Mouse (Mus musculus): ENCODE measurements around the gene Cdkn2d. TPM values are rescaled to one million over a fixed set of nuclear protein-coding genes. Genes with fewer than 3 reads are reported as not detected.
A peak's percentile ranks its signal among the peaks of the same experiment; 100 is the strongest.

Gene Cdkn2d
- polyA plus RNA-seq, 1 experiment from 2014 or later: 101 TPM

DNA sequence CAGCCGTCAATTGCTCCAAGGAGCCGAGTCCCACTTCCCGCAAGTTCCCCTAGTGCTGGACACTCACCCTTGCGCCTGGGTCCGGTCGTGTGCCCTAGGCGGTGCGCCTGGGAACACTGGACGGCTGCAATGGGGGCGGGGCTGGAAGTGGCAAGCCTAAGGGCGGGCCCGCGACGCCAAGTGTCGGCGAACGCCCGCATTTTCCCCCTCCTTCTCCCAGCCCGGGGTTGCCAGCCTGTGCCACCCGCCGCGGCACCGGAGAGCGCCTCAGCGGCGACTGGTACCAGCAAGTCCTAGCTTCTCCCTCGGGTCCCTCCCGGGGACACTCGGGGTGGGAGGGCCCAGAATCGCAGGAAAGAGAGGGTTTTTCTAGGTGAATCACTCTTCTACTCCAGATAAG is 42.9 kb downstream of the Cdkn2d start, which contains the start of gene S1pr5:
Gene S1pr5 (minus strand): TSS at position 118 of the 400 bp plus-strand sequence.
- no peak within 1 kb of the TSS for H3K27ac ChIP-seq (ENCODE audit: low read depth, low read length)
- DNase-seq (ENCODE audit: low spot score) (no peak), ATAC-seq (no peak)
- no peaks in the 10 kb centered on the region for H3K36me3 ChIP-seq (ENCODE audit: control insufficient read depth, insufficient read depth, low read length)
- H3K27me3 ChIP-seq (replicated peaks; ENCODE audit: control insufficient read depth, insufficient read depth, low read length): peaks cover 66% of the 10 kb centered on the region
- H3K4me2 ChIP-seq (ENCODE audit: low read length): peak within 1 kb of the TSS; percentile 10; the same call in 1 of the 2 replicates
- WGBS: 2% methylated on average over 30 of the region's 30 CpGs
- no peaks in the 10 kb centered on the region for H3K4me1 ChIP-seq (ENCODE audit: control insufficient read depth, insufficient read depth, low read length)
- no peak within 1 kb of the TSS for H3K4me3 ChIP-seq (ENCODE audit: low read depth, low read length)
- H3K9ac ChIP-seq (ENCODE audit: low read length): no peak within 1 kb of the TSS
- no peaks in the 10 kb centered on the region for H3K9me3 ChIP-seq (replicated peaks; ENCODE audit: control insufficient read depth, low read length)

DNA sequence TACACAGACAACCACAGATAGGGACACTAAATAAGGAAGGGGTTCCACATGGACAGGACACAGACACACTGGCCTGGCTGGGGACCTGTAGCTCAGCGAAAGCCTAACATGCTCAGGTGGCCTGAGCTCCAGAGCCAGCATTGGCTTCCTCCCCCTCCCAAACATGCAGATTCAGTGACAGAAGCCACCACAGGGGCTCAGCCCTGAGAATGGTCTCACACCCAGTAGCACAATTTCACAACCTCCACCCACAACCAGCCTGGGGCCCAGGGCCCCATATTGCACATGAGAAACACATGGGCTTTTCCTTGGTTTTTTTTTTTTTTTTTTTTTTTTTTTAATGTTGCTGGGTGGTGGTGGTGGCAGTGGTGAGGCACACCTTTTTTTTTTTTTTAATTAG is 44.9 kb downstream of the Cdkn2d start:
- no peak overlapping the region for H3K4me2 ChIP-seq (ENCODE audit: low read length)
- WGBS: 84% methylated on average over 1 of the region's 1 CpGs
- no peak overlapping the region for H3K9ac ChIP-seq (ENCODE audit: low read length)
- H3K27ac ChIP-seq (ENCODE audit: low read depth, low read length): no peak overlapping the region
- H3K4me1 ChIP-seq (ENCODE audit: control insufficient read depth, insufficient read depth, low read length): no peaks in the 10 kb centered on the region
- no peak overlapping the region for H3K4me3 ChIP-seq (ENCODE audit: low read depth, low read length)
- no peaks in the 10 kb centered on the region for H3K36me3 ChIP-seq (ENCODE audit: control insufficient read depth, insufficient read depth, low read length)
- H3K27me3 ChIP-seq (replicated peaks; ENCODE audit: control insufficient read depth, insufficient read depth, low read length): peaks cover 77% of the 10 kb centered on the region
- no peaks in the 10 kb centered on the region for H3K9me3 ChIP-seq (replicated peaks; ENCODE audit: control insufficient read depth, low read length)
- no peak for DNase-seq (ENCODE audit: low spot score)
- ATAC-seq: no peak

DNA sequence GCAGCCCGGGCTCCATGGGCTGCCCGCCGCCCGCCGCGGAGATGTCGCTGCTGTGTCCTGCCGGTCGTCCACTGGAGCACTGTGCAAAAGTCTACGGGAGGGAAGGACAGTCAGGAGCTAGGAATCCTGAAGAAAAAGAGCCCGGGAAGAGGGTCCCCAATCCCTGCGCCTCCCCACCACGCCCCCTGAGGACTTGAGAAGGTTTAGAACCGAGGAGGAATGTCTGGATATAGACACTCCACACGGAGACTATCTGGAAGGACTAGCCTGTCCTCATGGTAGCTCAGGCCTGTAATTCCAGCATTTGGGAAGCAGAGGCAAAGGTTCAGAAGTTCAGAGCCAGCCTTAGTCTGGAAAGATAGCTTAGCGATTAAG is 46.1 kb downstream of the Cdkn2d start:
- no peak for ATAC-seq
- peak overlapping the region; percentile 66 for H3K4me2 ChIP-seq (ENCODE audit: low read length)
- H3K9me3 ChIP-seq (replicated peaks; ENCODE audit: control insufficient read depth, low read length): no peaks in the 10 kb centered on the region
- DNase-seq (ENCODE audit: low spot score): no peak
- no peaks in the 10 kb centered on the region for H3K4me1 ChIP-seq (ENCODE audit: control insufficient read depth, insufficient read depth, low read length)
- H3K4me3 ChIP-seq (ENCODE audit: low read depth, low read length): peak overlapping the region; percentile 38
- peaks cover 69% of the 10 kb centered on the region for H3K27me3 ChIP-seq (replicated peaks; ENCODE audit: control insufficient read depth, insufficient read depth, low read length)
- H3K27ac ChIP-seq (ENCODE audit: low read depth, low read length): no peak overlapping the region
- WGBS: 1% methylated on average over 16 of the region's 16 CpGs
- H3K36me3 ChIP-seq (ENCODE audit: control insufficient read depth, insufficient read depth, low read length): no peaks in the 10 kb centered on the region
- H3K9ac ChIP-seq (ENCODE audit: low read length): peak overlapping the region; percentile 54

DNA sequence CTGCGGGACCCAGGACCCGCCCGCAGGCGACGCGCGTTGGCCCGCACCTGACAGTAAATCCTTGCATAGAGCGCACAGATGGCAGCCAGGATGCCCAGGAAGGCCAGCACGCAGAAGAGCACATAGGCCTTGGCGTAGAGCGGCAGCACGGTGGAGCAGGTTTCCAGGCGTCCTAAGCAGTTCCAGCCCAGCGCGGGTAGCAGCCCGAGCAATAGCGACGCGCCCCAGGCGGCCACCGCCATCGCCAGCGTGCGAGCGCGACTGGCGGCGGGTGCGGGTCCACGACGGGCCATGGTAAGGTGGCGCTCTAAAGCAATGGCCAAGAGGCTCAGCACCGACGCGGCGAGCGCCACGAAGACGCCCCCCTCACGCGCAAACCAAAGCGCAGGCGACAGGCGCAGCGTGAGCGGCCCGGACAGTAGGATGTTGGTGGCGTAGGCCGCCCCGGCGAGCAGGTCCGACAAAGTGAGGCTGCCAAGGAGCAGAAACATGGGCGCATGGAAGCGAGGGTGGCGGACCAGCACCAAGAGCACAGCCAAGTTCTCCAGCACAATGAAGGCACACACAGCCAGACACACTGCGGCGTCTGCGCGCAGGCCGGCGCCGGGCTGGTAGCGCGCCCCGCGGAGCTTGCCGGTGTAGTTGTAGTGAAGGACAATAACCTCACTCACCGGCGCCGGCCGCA is 46.6 kb downstream of the Cdkn2d start:
- no peak overlapping the region for H3K27ac ChIP-seq (ENCODE audit: low read depth, low read length)
- H3K9me3 ChIP-seq (replicated peaks; ENCODE audit: control insufficient read depth, low read length): no peaks in the 10 kb centered on the region
- H3K36me3 ChIP-seq (ENCODE audit: control insufficient read depth, insufficient read depth, low read length): no peaks in the 10 kb centered on the region
- H3K27me3 ChIP-seq (replicated peaks; ENCODE audit: control insufficient read depth, insufficient read depth, low read length): peaks cover 64% of the 10 kb centered on the region
- peak overlapping the region; percentile 38 for H3K4me3 ChIP-seq (ENCODE audit: low read depth, low read length)
- WGBS: under 1% methylated on average over 68 of the region's 72 CpGs
- peak overlapping the region; percentile 66 for H3K4me2 ChIP-seq (ENCODE audit: low read length)
- H3K4me1 ChIP-seq (ENCODE audit: control insufficient read depth, insufficient read depth, low read length): peaks cover 1% of the 10 kb centered on the region; the same call in 1 of the 2 replicates
- H3K9ac ChIP-seq (ENCODE audit: low read length): peak overlapping the region; percentile 54
- ATAC-seq (peak; percentile 49), DNase-seq (ENCODE audit: low spot score) (peak; percentile 44)

DNA sequence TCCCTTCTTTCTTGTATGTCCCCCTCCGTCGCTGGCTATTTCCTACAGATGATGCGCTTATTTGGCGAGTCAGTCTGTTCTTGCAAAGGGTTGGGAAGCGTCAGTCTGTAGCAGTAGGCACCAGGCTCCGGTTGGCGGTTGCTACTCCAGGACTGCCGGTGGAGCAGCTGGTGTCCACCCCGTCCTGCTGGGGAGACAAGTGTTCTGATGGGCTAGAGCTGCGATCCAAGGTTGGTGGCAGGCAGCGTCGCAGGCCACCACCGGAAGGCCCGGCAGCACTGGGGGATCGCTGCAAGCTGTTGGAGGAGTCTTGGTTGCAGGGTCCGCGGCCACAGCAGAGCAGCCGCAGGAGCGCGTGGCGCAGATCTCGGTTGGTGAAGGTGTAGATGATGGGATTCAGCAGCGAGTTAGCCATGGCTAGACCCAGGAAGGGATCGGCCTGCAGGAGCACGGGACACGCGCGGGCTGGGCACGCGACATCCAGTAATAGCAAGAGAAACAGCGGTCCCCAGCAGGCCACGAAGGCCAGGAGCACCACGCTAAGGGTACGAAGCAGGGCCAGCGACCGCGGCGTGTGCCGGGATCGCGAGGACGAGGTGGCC is 47.3 kb downstream of the Cdkn2d start:
- H3K27me3 ChIP-seq (replicated peaks; ENCODE audit: control insufficient read depth, insufficient read depth, low read length): peaks cover 58% of the 10 kb centered on the region
- peaks cover 4% of the 10 kb centered on the region; the same call in 1 of the 2 replicates for H3K4me1 ChIP-seq (ENCODE audit: control insufficient read depth, insufficient read depth, low read length)
- no peak overlapping the region for H3K27ac ChIP-seq (ENCODE audit: low read depth, low read length)
- 4% methylated on average over 42 of the region's 42 CpGs for WGBS
- DNase-seq (ENCODE audit: low spot score): no peak
- no peaks in the 10 kb centered on the region for H3K36me3 ChIP-seq (ENCODE audit: control insufficient read depth, insufficient read depth, low read length)
- peak overlapping the region; percentile 54 for H3K9ac ChIP-seq (ENCODE audit: low read length)
- no peaks in the 10 kb centered on the region for H3K9me3 ChIP-seq (replicated peaks; ENCODE audit: control insufficient read depth, low read length)
- no peak for ATAC-seq
- H3K4me2 ChIP-seq (ENCODE audit: low read length): peak overlapping the region; percentile 66
- peak overlapping the region; percentile 38 for H3K4me3 ChIP-seq (ENCODE audit: low read depth, low read length)

DNA sequence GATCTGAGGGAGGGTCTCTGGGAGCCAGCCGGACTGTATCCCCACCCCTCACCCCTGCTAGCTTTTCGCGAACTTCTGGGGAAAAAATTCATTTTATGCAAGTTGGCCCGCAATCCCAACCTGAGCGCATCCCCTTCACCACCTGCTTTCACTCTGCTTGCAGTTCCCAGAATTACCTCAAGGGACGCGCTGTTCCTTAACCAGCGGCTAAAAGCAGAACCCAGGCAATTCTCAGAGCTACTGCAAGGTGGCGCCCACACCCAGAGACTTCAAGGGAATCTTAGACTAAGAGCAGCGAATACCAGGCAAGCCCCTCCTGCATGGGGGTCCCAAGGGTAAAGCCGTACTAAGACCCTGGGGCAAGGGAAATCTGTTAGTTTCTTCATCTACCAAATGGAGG is 49.9 kb downstream of the Cdkn2d start:
- ATAC-seq: 0 out of 2 replicates have a peak, but pooled peaks have one; percentile 1
- H3K27me3 ChIP-seq (replicated peaks; ENCODE audit: control insufficient read depth, insufficient read depth, low read length): peaks cover 43% of the 10 kb centered on the region
- peak; percentile 95 for DNase-seq (ENCODE audit: low spot score)
- no peaks in the 10 kb centered on the region for H3K9me3 ChIP-seq (replicated peaks; ENCODE audit: control insufficient read depth, low read length)
- no peak overlapping the region for H3K4me3 ChIP-seq (ENCODE audit: low read depth, low read length)
- H3K4me2 ChIP-seq (ENCODE audit: low read length): no peak overlapping the region
- WGBS: 3% methylated on average over 11 of the region's 11 CpGs
- no peak overlapping the region for H3K27ac ChIP-seq (ENCODE audit: low read depth, low read length)
- H3K4me1 ChIP-seq (ENCODE audit: control insufficient read depth, insufficient read depth, low read length): peaks cover 13% of the 10 kb centered on the region
- H3K36me3 ChIP-seq (ENCODE audit: control insufficient read depth, insufficient read depth, low read length): no peaks in the 10 kb centered on the region
- H3K9ac ChIP-seq (ENCODE audit: low read length): no peak overlapping the region

DNA sequence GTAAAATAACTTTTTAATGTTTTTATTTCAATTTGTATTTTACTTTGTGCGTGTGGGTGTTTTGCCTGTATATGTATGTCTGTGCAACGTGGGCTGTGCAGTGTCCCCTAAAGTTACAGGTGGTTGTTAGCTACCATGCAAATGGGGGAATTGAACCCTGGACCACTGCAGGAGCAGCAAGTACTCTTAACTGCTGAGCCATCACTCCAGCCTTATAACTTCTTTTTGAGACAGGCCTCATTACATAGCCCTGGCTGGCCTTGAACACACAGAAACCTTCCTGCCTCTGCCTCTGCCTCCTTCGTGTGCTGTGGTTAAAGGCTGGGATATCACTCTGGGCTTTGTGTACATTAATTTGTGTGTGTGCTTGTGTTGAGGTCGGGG is 51.8 kb downstream of the Cdkn2d start:
- H3K27ac ChIP-seq (ENCODE audit: low read depth, low read length): 0 out of 2 replicates have a peak overlapping the region, but pooled peaks have one; percentile 81
- no peaks in the 10 kb centered on the region for H3K9me3 ChIP-seq (replicated peaks; ENCODE audit: control insufficient read depth, low read length)
- H3K4me1 ChIP-seq (ENCODE audit: control insufficient read depth, insufficient read depth, low read length): peaks cover 13% of the 10 kb centered on the region
- peak overlapping the region; percentile 89 for H3K4me3 ChIP-seq (ENCODE audit: low read depth, low read length)
- peak overlapping the region; percentile 85 for H3K4me2 ChIP-seq (ENCODE audit: low read length)
- H3K36me3 ChIP-seq (ENCODE audit: control insufficient read depth, insufficient read depth, low read length): peaks cover 8% of the 10 kb centered on the region
- DNase-seq (ENCODE audit: low spot score) (no peak), ATAC-seq (no peak)
- H3K9ac ChIP-seq (ENCODE audit: low read length): peak overlapping the region; percentile 98
- WGBS: 34% methylated on average over 4 of the region's 4 CpGs
- peaks cover 24% of the 10 kb centered on the region for H3K27me3 ChIP-seq (replicated peaks; ENCODE audit: control insufficient read depth, insufficient read depth, low read length)

DNA sequence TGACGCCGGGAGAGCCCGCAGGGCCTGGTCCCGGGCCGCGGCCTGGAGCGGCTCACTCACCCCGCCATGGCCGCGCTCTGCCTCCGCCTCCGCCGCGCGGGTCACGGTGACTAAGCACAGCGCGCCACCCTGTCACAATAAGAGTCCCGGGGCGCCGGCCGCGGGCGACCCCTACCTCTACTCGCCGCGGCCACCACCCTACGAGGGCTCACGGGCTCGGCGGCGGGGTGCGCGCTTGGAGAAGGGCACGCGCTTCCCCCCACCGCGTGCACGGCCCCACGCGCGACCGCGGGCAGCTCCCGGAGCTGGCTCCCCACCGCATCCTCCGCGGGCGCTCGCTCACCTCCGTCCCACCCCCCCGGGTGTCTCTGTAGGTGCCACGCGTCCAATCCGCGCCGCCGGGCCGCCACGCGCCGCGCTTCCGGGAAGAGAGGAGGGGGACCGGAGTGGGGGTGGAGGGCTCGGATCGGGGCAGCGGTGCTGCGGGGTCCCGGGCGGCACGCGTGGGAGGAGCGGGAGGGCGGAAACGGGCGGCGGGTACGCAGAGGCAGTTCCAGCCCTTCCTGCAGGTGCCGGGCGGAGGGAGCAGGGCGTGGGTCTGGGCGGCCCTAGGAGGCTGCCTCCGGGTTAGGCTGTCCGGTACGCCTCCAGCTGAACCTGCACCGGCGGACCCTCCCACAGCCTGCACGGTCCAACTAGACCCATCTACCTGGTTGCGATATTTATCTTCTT is 52.3 kb downstream of the Cdkn2d start, which contains the start of gene Keap1:
Gene Keap1 (minus strand): TSS at position 629 of the 732 bp plus-strand sequence.
- under 1% methylated on average over 83 of the region's 90 CpGs for WGBS
- Histone ChIP-seq H3K9me3 (replicated peaks; ENCODE audit: control insufficient read depth, low read length) (no peaks in the 10 kb centered on the region), H3K4me1 (ENCODE audit: control insufficient read depth, insufficient read depth, low read length) (peaks cover 13% of the 10 kb centered on the region), H3K4me2 (ENCODE audit: low read length) (peak within 1 kb of the TSS; percentile 85), H3K36me3 (ENCODE audit: control insufficient read depth, insufficient read depth, low read length) (peaks cover 12% of the 10 kb centered on the region), H3K27me3 (replicated peaks; ENCODE audit: control insufficient read depth, insufficient read depth, low read length) (peaks cover 18% of the 10 kb centered on the region), H3K27ac (ENCODE audit: low read depth, low read length) (peak within 1 kb of the TSS; percentile 81), H3K9ac (ENCODE audit: low read length) (peak within 1 kb of the TSS; percentile 98), H3K4me3 (ENCODE audit: low read depth, low read length) (peak within 1 kb of the TSS; percentile 89)
- ATAC-seq (peak; percentile 87), DNase-seq (ENCODE audit: low spot score) (peak; percentile 80)

Measured in forebrain, embryonic 14.5 days (tissue).